Mouse (Mus musculus) small intestine, adult 2 months (tissue): Measurements from ENCODE around the gene Exoc2. TPM values are rescaled to one million over a fixed set of nuclear protein-coding genes. Genes with fewer than 3 reads are reported as not detected.
A peak's percentile ranks its signal among the peaks of the same experiment; 100 is the strongest.

Experiments used
- H3K27ac ChIP-seq: fragments of 200-500 bp; 2 replicates; pipeline ENCODE4 v1.5.1; 2012; ENCODE audit warnings: low read depth, low read length, control low read depth, inconsistent platforms; ENCODE audit not compliant: insufficient read depth
- H3K27me3 ChIP-seq: fragments of 200-500 bp; 2 replicates; pipeline ENCODE4 v1.6.1; 2012; ENCODE audit warnings: mild to moderate bottlenecking, moderate library complexity, low read length, inconsistent platforms; ENCODE audit not compliant: control insufficient read depth, insufficient read depth
- H3K36me3 ChIP-seq: fragments of 200-500 bp; 2 replicates; pipeline ENCODE4 v1.6.1; 2012; ENCODE audit warnings: mild to moderate bottlenecking, low read length, control low read depth, inconsistent platforms; ENCODE audit not compliant: control insufficient read depth, insufficient read depth
- H3K4me1 ChIP-seq: fragments of 200-500 bp; 2 replicates; pipeline ENCODE4 v1.6.1; 2012; ENCODE audit warnings: low read length, inconsistent platforms, mixed read lengths; ENCODE audit not compliant: control insufficient read depth, insufficient read depth, insufficient read length
- H3K4me3 ChIP-seq: fragments of 200-500 bp; 2 replicates; pipeline ENCODE4 v1.5.1; 2012; ENCODE audit warnings: low read depth, mild to moderate bottlenecking, control low read depth, inconsistent platforms, low read length, moderate library complexity
- CTCF ChIP-seq: fragments of 200-500 bp; IDR thresholded peaks from 2 replicates; pipeline ENCODE4 v1.5.1; 2012; ENCODE audit warnings: low read depth, mild to moderate bottlenecking, control low read depth, inconsistent platforms, low read length, moderate library complexity, mixed read lengths; ENCODE audit not compliant: insufficient replicate concordance, insufficient read length; ENCODE audit errors: extremely low read depth
- POLR2A ChIP-seq: fragments of 200-500 bp; IDR thresholded peaks from 2 replicates; pipeline ENCODE4 v1.6.1; 2012; ENCODE audit warnings: low read depth, mild to moderate bottlenecking, control low read depth, inconsistent platforms, low read length, moderate library complexity
- WGBS: fragments of 180-500 bp; shearing (Covaris S2); methylation state at CpG from one replicate; pipeline ENCODE4 v1.1.7; 2018; 5-methylcytosine and 5-hydroxymethylcytosine counted together
- polyA plus RNA-seq: library from polyadenylated mRNA; depleted of rRNA; stranded (reverse); fragments of >200 nt; gene quantifications from 2 replicates; pipeline ENCODE4 v1.2.3, GENCODE M21; 2012; rRNA removed

The Exoc2 gene
- polyA plus RNA-seq, 1 experiment: 3.6 TPM

GRCm38 (mm10) chr13:30776021-30776420 lies 197.9 kb downstream of the Exoc2 start:
- Histone ChIP-seq H3K27me3 (no peaks in the 10 kb centered on the region), H3K27ac (no peak overlapping the region), H3K36me3 (no peaks in the 10 kb centered on the region), H3K4me1 (no peaks in the 10 kb centered on the region), H3K4me3 (no peak overlapping the region)
- WGBS: 70% methylated on average over 2 of the region's 2 CpGs
- TF ChIP-seq POLR2A (no peak), CTCF (no peak)

- H3K4me3 ChIP-seq: no peak overlapping the region
- no peaks in the 10 kb centered on the region for H3K27me3 ChIP-seq
- H3K4me1 ChIP-seq: 0 out of 2 replicates have a peak, but pooled peaks cover 2% of the 10 kb centered on the region
- TF ChIP-seq CTCF (no peak), POLR2A (no peak)
- H3K36me3 ChIP-seq: no peaks in the 10 kb centered on the region
- no peak overlapping the region for H3K27ac ChIP-seq
- 82% methylated on average over 6 of the region's 6 CpGs for WGBS
Measured at GRCm38 (mm10) chr13:30767477-30768127, 206.3 kb downstream of the Exoc2 start.

- Histone ChIP-seq H3K36me3 (no peaks in the 10 kb centered on the region), H3K27me3 (no peaks in the 10 kb centered on the region), H3K27ac (peak overlapping the region; percentile 53), H3K4me3 (no peak overlapping the region), H3K4me1 (0 out of 2 replicates have a peak, but pooled peaks cover 2% of the 10 kb centered on the region)
- 84% methylated on average over 5 of the region's 5 CpGs for WGBS
- TF ChIP-seq POLR2A: no peak
- TF ChIP-seq CTCF: no peak
Measured at GRCm38 (mm10) chr13:30766636-30767476, 207.0 kb downstream of the Exoc2 start.

GRCm38 (mm10) chr13:30765906-30766305 lies 208.0 kb downstream of the Exoc2 start:
- Histone ChIP-seq H3K27ac (no peak overlapping the region), H3K36me3 (no peaks in the 10 kb centered on the region), H3K27me3 (no peaks in the 10 kb centered on the region), H3K4me1 (0 out of 2 replicates have a peak, but pooled peaks cover 2% of the 10 kb centered on the region), H3K4me3 (no peak overlapping the region)
- WGBS: 55% methylated on average over 5 of the region's 5 CpGs
- no peak for TF ChIP-seq POLR2A
- TF ChIP-seq CTCF: no peak

GRCm38 (mm10) chr13:30764014-30764740 lies 209.7 kb downstream of the Exoc2 start:
- Histone ChIP-seq H3K27ac (no peak overlapping the region), H3K36me3 (no peaks in the 10 kb centered on the region), H3K4me1 (0 out of 2 replicates have a peak, but pooled peaks cover 2% of the 10 kb centered on the region), H3K27me3 (no peaks in the 10 kb centered on the region), H3K4me3 (no peak overlapping the region)
- WGBS: 61% methylated on average over 8 of the region's 8 CpGs
- no peak for TF ChIP-seq POLR2A

Other genes with a start within 250 kb of the Exoc2 start
- gene Irf4, start 224.9 kb downstream of the Exoc2 start, polyA plus RNA-seq: 2.5 and 5.0 TPM in 2 replicates
- gene Hus1b, start 26.3 kb downstream of the Exoc2 start, polyA plus RNA-seq: 0.10 TPM in 1 of 2 replicates, not detected in the other
- gene Gm5447, start 111 bp upstream of the Exoc2 start, polyA plus RNA-seq: 0.06 TPM in 1 of 2 replicates, not detected in the other